Mouse (Mus musculus): ENCODE measurements at regions not wholly inside any gene's neighbourhood (a gene's known extent, or its start where the extent isn't known, plus 50 kb on each side); places are given as distances from the start of the nearest gene placed in this dataset.
"Not testable (repeated sequence)": the region's sequence is repeated elsewhere in the genome, so short reads cannot be mapped to it uniquely, and the experiment has no call there.

DNA sequence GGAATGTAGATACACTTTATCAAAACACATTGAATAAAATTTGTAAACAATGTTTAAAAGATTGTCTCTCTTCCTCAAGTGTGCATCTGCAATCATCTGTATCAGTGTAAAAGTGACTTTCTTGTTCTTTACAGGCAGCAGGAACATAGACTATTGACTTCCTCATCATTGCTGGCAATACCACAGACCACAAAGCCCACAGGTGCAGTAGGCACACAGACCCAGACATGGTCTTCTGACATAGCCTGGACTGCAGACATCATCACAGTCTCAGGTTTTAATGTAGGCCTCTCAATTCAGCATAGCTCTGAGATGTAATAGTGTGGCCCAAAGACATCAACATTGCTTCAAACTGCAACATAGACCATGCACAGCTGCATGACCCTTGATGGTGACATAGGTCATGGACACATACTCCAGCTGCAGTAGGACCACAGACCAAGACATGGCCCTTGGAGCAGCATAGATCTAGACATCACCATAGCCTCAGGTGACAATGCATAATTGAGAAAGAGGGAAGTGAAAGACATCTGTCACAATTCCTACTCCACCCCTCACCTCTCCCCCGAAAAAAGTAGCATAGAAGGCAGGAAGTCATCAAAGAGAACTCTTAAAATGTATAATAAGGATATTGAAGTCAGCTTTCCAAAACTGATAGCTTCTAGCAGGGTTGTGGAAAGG lies 74.1 kb upstream of the Speer2 start:
- Histone ChIP-seq H3K9me3 (ENCODE audit: control insufficient read depth, low read length) (no peaks in the 10 kb centered on the region), H3K4me3 (ENCODE audit: low read depth, low read length) (no peak overlapping the region), H3K4me2 (ENCODE audit: low read depth) (no peak overlapping the region), H3K4me1 (ENCODE audit: control insufficient read depth, insufficient read depth, low read length) (no peaks in the 10 kb centered on the region), H3K36me3 (ENCODE audit: control insufficient read depth, insufficient read depth, low read length) (no peaks in the 10 kb centered on the region), H3K27me3 (ENCODE audit: control insufficient read depth, insufficient read depth, low read length) (no peaks in the 10 kb centered on the region), H3K9ac (ENCODE audit: low read length) (no peak overlapping the region), H3K27ac (ENCODE audit: low read depth, low read length) (no peak overlapping the region)
- no peak for DNase-seq (ENCODE audit: low spot score)
- ATAC-seq (ENCODE audit: insufficient read depth, low FRiP score, low TSS enrichment), result no peak
- WGBS, result 89% methylated on average over 1 of the region's 1 CpGs

GRCm38 (mm10) chr16:69943635-69944034 lies 80.1 kb upstream of the Speer2 start:
- Histone ChIP-seq H3K27me3 (ENCODE audit: control insufficient read depth, insufficient read depth, low read length) (no peaks in the 10 kb centered on the region), H3K4me3 (ENCODE audit: low read depth, low read length) (no peak overlapping the region), H3K4me2 (ENCODE audit: low read depth) (no peak overlapping the region), H3K4me1 (ENCODE audit: control insufficient read depth, insufficient read depth, low read length) (no peaks in the 10 kb centered on the region), H3K27ac (ENCODE audit: low read depth, low read length) (no peak overlapping the region), H3K9me3 (ENCODE audit: control insufficient read depth, low read length) (no peaks in the 10 kb centered on the region), H3K9ac (ENCODE audit: low read length) (no peak overlapping the region), H3K36me3 (ENCODE audit: control insufficient read depth, insufficient read depth, low read length) (no peaks in the 10 kb centered on the region)
- no peak for DNase-seq (ENCODE audit: low spot score)
- WGBS, result 74% methylated on average over 1 of the region's 1 CpGs
- ATAC-seq (ENCODE audit: insufficient read depth, low FRiP score, low TSS enrichment), result no peak

- Histone ChIP-seq H3K9me3 (ENCODE audit: control insufficient read depth, low read length) (no peaks in the 10 kb centered on the region), H3K36me3 (ENCODE audit: control insufficient read depth, insufficient read depth, low read length) (no peaks in the 10 kb centered on the region), H3K4me2 (ENCODE audit: low read depth) (no peak overlapping the region), H3K4me1 (ENCODE audit: control insufficient read depth, insufficient read depth, low read length) (no peaks in the 10 kb centered on the region), H3K27ac (ENCODE audit: low read depth, low read length) (no peak overlapping the region), H3K4me3 (ENCODE audit: low read depth, low read length) (no peak overlapping the region), H3K27me3 (ENCODE audit: control insufficient read depth, insufficient read depth, low read length) (no peaks in the 10 kb centered on the region), H3K9ac (ENCODE audit: low read length) (no peak overlapping the region)
- DNase-seq (ENCODE audit: low spot score), result no peak
- WGBS, result 84% methylated on average over 10 of the region's 10 CpGs
- no peak for ATAC-seq (ENCODE audit: insufficient read depth, low FRiP score, low TSS enrichment)
These were observed 85.2 kb upstream of the Speer2 start for GRCm38 (mm10) chr16:69948783-69949182.

- no peaks in the 10 kb centered on the region for H3K27me3 ChIP-seq (ENCODE audit: control insufficient read depth, insufficient read depth, low read length)
- H3K4me2 ChIP-seq (ENCODE audit: low read depth), result no peak overlapping the region
- H3K9me3 ChIP-seq (ENCODE audit: control insufficient read depth, low read length), result no peaks in the 10 kb centered on the region
- no peak overlapping the region for H3K27ac ChIP-seq (ENCODE audit: low read depth, low read length)
- H3K36me3 ChIP-seq (ENCODE audit: control insufficient read depth, insufficient read depth, low read length), result no peaks in the 10 kb centered on the region
- H3K4me1 ChIP-seq (ENCODE audit: control insufficient read depth, insufficient read depth, low read length), result no peaks in the 10 kb centered on the region
- 91% methylated on average over 7 of the region's 7 CpGs for WGBS
- ATAC-seq (ENCODE audit: insufficient read depth, low FRiP score, low TSS enrichment), result no peak
- no peak overlapping the region for H3K9ac ChIP-seq (ENCODE audit: low read length)
- DNase-seq (ENCODE audit: low spot score), result no peak
- no peak overlapping the region for H3K4me3 ChIP-seq (ENCODE audit: low read depth, low read length)
These were observed 85.8 kb upstream of the Speer2 start for GRCm38 (mm10) chr16:69949339-69949738.

- no peak for ATAC-seq (ENCODE audit: insufficient read depth, low FRiP score, low TSS enrichment)
- no peak overlapping the region for H3K4me3 ChIP-seq (ENCODE audit: low read depth, low read length)
- 59% methylated on average over 2 of the region's 2 CpGs for WGBS
These were observed 88.0 kb upstream of the Speer2 start for GRCm38 (mm10) chr16:69951581-69951980.

DNA sequence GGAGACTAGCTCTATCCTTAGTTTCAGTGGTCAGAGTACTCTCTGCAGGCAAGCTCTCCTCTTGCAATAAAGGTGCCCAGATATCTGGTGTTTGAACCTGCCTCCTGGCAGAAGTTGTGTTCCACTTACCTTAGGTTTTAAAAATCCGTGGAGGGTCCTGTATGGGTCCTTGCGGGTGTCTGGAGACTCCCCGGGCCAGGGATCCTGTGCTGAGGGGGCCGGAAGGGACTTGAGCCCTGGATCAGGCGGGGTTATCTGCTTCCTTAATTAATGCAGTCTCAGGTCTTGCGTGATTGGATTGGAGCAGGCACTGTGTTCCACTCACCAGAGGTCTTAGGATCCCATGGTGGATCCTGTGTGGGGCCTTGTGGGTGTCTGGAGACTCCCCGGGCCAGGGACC lies 103.0 kb upstream of the Speer2 start:
- not testable (repeated sequence) for H3K36me3 ChIP-seq (ENCODE audit: control insufficient read depth, insufficient read depth, low read length); H3K4me3 ChIP-seq (ENCODE audit: low read depth, low read length); H3K27me3 ChIP-seq (ENCODE audit: control insufficient read depth, insufficient read depth, low read length); H3K27ac ChIP-seq (ENCODE audit: low read depth, low read length); H3K4me1 ChIP-seq (ENCODE audit: control insufficient read depth, insufficient read depth, low read length); H3K9ac ChIP-seq (ENCODE audit: low read length); H3K4me2 ChIP-seq (ENCODE audit: low read depth); ATAC-seq (ENCODE audit: insufficient read depth, low FRiP score, low TSS enrichment); H3K9me3 ChIP-seq (ENCODE audit: control insufficient read depth, low read length); DNase-seq (ENCODE audit: low spot score)
- 91% methylated on average over 7 of the region's 7 CpGs for WGBS

More at GRCm38 (mm10) chr16:69951581-69951980, 88.0 kb upstream of the Speer2 start:
- H3K9me3 ChIP-seq (ENCODE audit: control insufficient read depth, low read length), result no peaks in the 10 kb centered on the region
- no peak overlapping the region for H3K4me2 ChIP-seq (ENCODE audit: low read depth)
- no peak for DNase-seq (ENCODE audit: low spot score)
- no peaks in the 10 kb centered on the region for H3K27me3 ChIP-seq (ENCODE audit: control insufficient read depth, insufficient read depth, low read length)
- no peaks in the 10 kb centered on the region for H3K36me3 ChIP-seq (ENCODE audit: control insufficient read depth, insufficient read depth, low read length)
- no peak overlapping the region for H3K9ac ChIP-seq (ENCODE audit: low read length)
- H3K27ac ChIP-seq (ENCODE audit: low read depth, low read length), result no peak overlapping the region
- H3K4me1 ChIP-seq (ENCODE audit: control insufficient read depth, insufficient read depth, low read length), result no peaks in the 10 kb centered on the region

DNA sequence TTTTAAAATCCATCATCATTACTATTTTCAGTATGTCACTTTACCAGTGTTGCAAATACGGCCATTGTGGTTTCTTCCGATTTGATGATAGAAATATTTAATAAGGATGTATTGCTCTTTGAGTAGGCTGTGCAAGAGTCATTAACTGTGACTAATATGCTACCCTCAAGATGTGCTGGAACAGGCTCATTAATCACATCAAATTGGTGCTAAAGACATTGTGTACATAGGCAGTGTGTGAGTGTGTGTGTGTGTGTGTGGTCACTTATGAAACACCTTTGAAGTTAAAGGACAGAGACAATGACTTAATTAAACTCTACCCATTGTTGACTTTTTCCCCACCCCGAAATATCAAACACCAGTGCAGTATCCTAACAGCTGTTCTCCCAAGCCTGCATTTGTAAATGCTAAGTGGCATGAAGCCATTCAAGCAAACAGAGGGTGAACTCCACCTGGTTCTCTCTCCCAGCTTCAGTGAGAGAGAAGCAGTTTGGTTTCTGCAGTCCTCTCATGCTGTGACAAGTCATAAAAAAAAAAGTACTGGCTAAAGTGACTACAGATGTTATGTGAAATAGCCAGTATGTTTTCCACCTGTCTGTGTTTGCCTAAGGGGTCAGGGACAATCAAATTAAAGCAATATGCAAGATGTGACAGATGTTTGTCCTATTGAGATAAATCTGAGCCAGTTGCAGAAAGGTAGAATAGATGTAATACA lies 116.4 kb upstream of the Speer2 start:
- Histone ChIP-seq H3K9ac (ENCODE audit: low read length) (no peak overlapping the region), H3K9me3 (ENCODE audit: control insufficient read depth, low read length) (no peaks in the 10 kb centered on the region), H3K27me3 (ENCODE audit: control insufficient read depth, insufficient read depth, low read length) (no peaks in the 10 kb centered on the region), H3K36me3 (ENCODE audit: control insufficient read depth, insufficient read depth, low read length) (no peaks in the 10 kb centered on the region), H3K27ac (ENCODE audit: low read depth, low read length) (no peak overlapping the region), H3K4me3 (ENCODE audit: low read depth, low read length) (no peak overlapping the region), H3K4me1 (ENCODE audit: control insufficient read depth, insufficient read depth, low read length) (no peaks in the 10 kb centered on the region), H3K4me2 (ENCODE audit: low read depth) (no peak overlapping the region)
- peak; percentile 12 for DNase-seq (ENCODE audit: low spot score)
- peak; percentile 55; the same call in 1 of the 2 replicates for ATAC-seq (ENCODE audit: insufficient read depth, low FRiP score, low TSS enrichment)
- 53% methylated on average over 3 of the region's 3 CpGs for WGBS

GRCm38 (mm10) chr16:69984320-69984719 lies 120.8 kb upstream of the Speer2 start:
- no peak overlapping the region for H3K4me3 ChIP-seq (ENCODE audit: low read depth, low read length)
- WGBS, result 67% methylated on average over 5 of the region's 5 CpGs
- H3K4me1 ChIP-seq (ENCODE audit: control insufficient read depth, insufficient read depth, low read length), result no peaks in the 10 kb centered on the region
- no peaks in the 10 kb centered on the region for H3K9me3 ChIP-seq (ENCODE audit: control insufficient read depth, low read length)
- ATAC-seq (ENCODE audit: insufficient read depth, low FRiP score, low TSS enrichment) (no peak), DNase-seq (ENCODE audit: low spot score) (no peak)
- H3K9ac ChIP-seq (ENCODE audit: low read length), result no peak overlapping the region
- H3K36me3 ChIP-seq (ENCODE audit: control insufficient read depth, insufficient read depth, low read length), result no peaks in the 10 kb centered on the region
- no peak overlapping the region for H3K4me2 ChIP-seq (ENCODE audit: low read depth)
- no peak overlapping the region for H3K27ac ChIP-seq (ENCODE audit: low read depth, low read length)
- no peaks in the 10 kb centered on the region for H3K27me3 ChIP-seq (ENCODE audit: control insufficient read depth, insufficient read depth, low read length)

DNA sequence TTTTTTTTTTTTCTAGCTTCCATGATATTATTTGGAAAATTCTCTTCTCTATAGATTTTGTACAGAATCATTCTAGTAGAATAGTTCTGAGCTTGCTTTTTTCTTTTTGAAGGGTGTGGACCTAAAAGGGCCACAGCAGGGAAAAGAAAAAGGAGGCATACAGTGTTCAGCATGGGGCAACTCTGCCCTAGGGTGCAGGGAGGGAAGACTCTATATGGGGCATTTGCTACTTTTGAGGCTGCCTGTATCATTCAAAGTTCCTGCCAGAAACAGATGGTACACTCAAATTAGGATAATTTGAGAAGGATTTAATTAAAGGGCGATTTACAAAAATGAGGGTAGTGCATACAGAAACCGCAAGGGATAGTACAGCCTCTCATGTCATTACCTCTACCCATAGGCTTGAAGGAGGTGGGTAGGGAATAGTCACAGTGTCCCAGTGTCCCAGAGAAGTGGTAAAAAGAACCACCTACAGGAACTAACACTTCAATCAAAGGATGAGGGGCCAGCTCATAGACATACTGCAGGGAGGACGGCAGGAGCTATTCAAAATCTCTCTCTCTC lies 128.4 kb upstream of the Speer2 start:
- no peaks in the 10 kb centered on the region for H3K36me3 ChIP-seq (ENCODE audit: control insufficient read depth, insufficient read depth, low read length)
- no peak for DNase-seq (ENCODE audit: low spot score)

More for the DNA sequence above, 128.4 kb upstream of the Speer2 start:
- Histone ChIP-seq H3K27me3 (ENCODE audit: control insufficient read depth, insufficient read depth, low read length) (no peaks in the 10 kb centered on the region), H3K9me3 (ENCODE audit: control insufficient read depth, low read length) (no peaks in the 10 kb centered on the region), H3K9ac (ENCODE audit: low read length) (no peak overlapping the region), H3K4me3 (ENCODE audit: low read depth, low read length) (no peak overlapping the region), H3K4me2 (ENCODE audit: low read depth) (no peak overlapping the region), H3K4me1 (ENCODE audit: control insufficient read depth, insufficient read depth, low read length) (no peaks in the 10 kb centered on the region), H3K27ac (ENCODE audit: low read depth, low read length) (no peak overlapping the region)
- WGBS, result 69% methylated on average over 3 of the region's 3 CpGs
- ATAC-seq (ENCODE audit: insufficient read depth, low FRiP score, low TSS enrichment), result no peak

Data from neural tube, embryonic 11.5 days (tissue).